Mouse (Mus musculus): ENCODE results near the gene C2cd2l. TPM values are rescaled to one million over a fixed set of nuclear protein-coding genes. Genes with fewer than 3 reads are reported as not detected.
"Not testable (repeated sequence)": the region's sequence is repeated elsewhere in the genome, so short reads cannot be mapped to it uniquely, and the experiment has no call there.

C2cd2l gene
- polyA plus RNA-seq, 1 experiment from 2014 or later, result 8.3 TPM

- Histone ChIP-seq H3K4me1 (peaks cover 9% of the 10 kb centered on the region; the same call in 1 of the 2 replicates), H3K4me3 (no peak overlapping the region), H3K27ac (no peak overlapping the region; the same call in 1 of the 2 replicates), H3K36me3 (peaks cover 50% of the 10 kb centered on the region), H3K4me2 (peak overlapping the region; percentile 31), H3K9ac (peak overlapping the region; percentile 61), H3K27me3 (peaks cover 7% of the 10 kb centered on the region; the same call in 1 of the 2 replicates), H3K9me3 (no peaks in the 10 kb centered on the region)
- WGBS, result 14% methylated on average over 27 of the region's 27 CpGs
- no peak for ATAC-seq (ENCODE audit: insufficient number of reproducible peaks, insufficient read depth, low FRiP score, low TSS enrichment, low read depth)
Measured at GRCm38 (mm10) chr9:44311136-44312134, 8.7 kb downstream of the C2cd2l start.

- Histone ChIP-seq H3K4me3 (no peak overlapping the region), H3K4me1 (peaks cover 9% of the 10 kb centered on the region; the same call in 1 of the 2 replicates), H3K9me3 (no peaks in the 10 kb centered on the region), H3K27ac (no peak overlapping the region; the same call in 1 of the 2 replicates), H3K9ac (peak overlapping the region; percentile 61; the same call in 1 of the 2 replicates), H3K27me3 (peaks cover 7% of the 10 kb centered on the region; the same call in 1 of the 2 replicates), H3K4me2 (peak overlapping the region; percentile 31), H3K36me3 (peaks cover 43% of the 10 kb centered on the region)
- 30% methylated on average over 10 of the region's 10 CpGs for WGBS
- no peak for ATAC-seq (ENCODE audit: insufficient number of reproducible peaks, insufficient read depth, low FRiP score, low TSS enrichment, low read depth)
Measured at GRCm38 (mm10) chr9:44310750-44311135, 9.3 kb downstream of the C2cd2l start.

GRCm38 (mm10) chr9:44309756-44310155 is 10.3 kb downstream of the C2cd2l start:
- WGBS, result 49% methylated on average over 3 of the region's 3 CpGs
- no peak for ATAC-seq (ENCODE audit: insufficient number of reproducible peaks, insufficient read depth, low FRiP score, low TSS enrichment, low read depth)
- Histone ChIP-seq H3K9ac (no peak overlapping the region), H3K4me2 (no peak overlapping the region), H3K9me3 (no peaks in the 10 kb centered on the region), H3K4me1 (peaks cover 11% of the 10 kb centered on the region), H3K4me3 (no peak overlapping the region), H3K36me3 (peaks cover 33% of the 10 kb centered on the region), H3K27ac (no peak overlapping the region), H3K27me3 (peaks cover 7% of the 10 kb centered on the region; the same call in 1 of the 2 replicates)

- no peak overlapping the region for H3K27ac ChIP-seq
- no peak for ATAC-seq (ENCODE audit: insufficient number of reproducible peaks, insufficient read depth, low FRiP score, low TSS enrichment, low read depth)
- H3K27me3 ChIP-seq, result peaks cover 7% of the 10 kb centered on the region; the same call in 1 of the 2 replicates
- no peak overlapping the region for H3K4me3 ChIP-seq
- peaks cover 19% of the 10 kb centered on the region for H3K36me3 ChIP-seq
- no peak overlapping the region for H3K9ac ChIP-seq
- no peaks in the 10 kb centered on the region for H3K9me3 ChIP-seq
- H3K4me1 ChIP-seq, result peaks cover 23% of the 10 kb centered on the region
- WGBS, result 89% methylated on average over 2 of the region's 2 CpGs
- H3K4me2 ChIP-seq, result no peak overlapping the region
Measured at GRCm38 (mm10) chr9:44307248-44307647, 12.8 kb downstream of the C2cd2l start.

- ATAC-seq (ENCODE audit: insufficient number of reproducible peaks, insufficient read depth, low FRiP score, low TSS enrichment, low read depth), result no peak
- Histone ChIP-seq H3K4me3 (no peak overlapping the region), H3K4me2 (no peak overlapping the region), H3K9ac (no peak overlapping the region), H3K9me3 (no peaks in the 10 kb centered on the region), H3K4me1 (peaks cover 21% of the 10 kb centered on the region), H3K27me3 (peaks cover 7% of the 10 kb centered on the region; the same call in 1 of the 2 replicates), H3K36me3 (peaks cover 26% of the 10 kb centered on the region), H3K27ac (no peak overlapping the region)
- WGBS, result 88% methylated on average over 6 of the region's 6 CpGs
Measured at GRCm38 (mm10) chr9:44306532-44306931, 13.6 kb downstream of the C2cd2l start.

- WGBS, result under 1% methylated on average over 54 of the region's 54 CpGs
- peak; percentile 99 for ATAC-seq (ENCODE audit: insufficient number of reproducible peaks, insufficient read depth, low FRiP score, low TSS enrichment, low read depth)
- peak within 1 kb of the TSS; percentile 96 for H3K9ac ChIP-seq
Measured at GRCm38 (mm10) chr9:44305466-44306079, 14.5 kb downstream of the C2cd2l start, which contains the start of gene Hinfp. Gene Hinfp, minus strand, starts transcription at chr9:44305671.

GRCm38 (mm10) chr9:44300001-44300400 is 20.1 kb downstream of the C2cd2l start:
- H3K4me3 ChIP-seq; H3K27ac ChIP-seq; H3K9ac ChIP-seq; H3K9me3 ChIP-seq; H3K27me3 ChIP-seq; ATAC-seq (ENCODE audit: insufficient number of reproducible peaks, insufficient read depth, low FRiP score, low TSS enrichment, low read depth); H3K4me2 ChIP-seq: not testable (repeated sequence)
- peaks cover 14% of the 10 kb centered on the region for H3K4me1 ChIP-seq
- peaks cover 76% of the 10 kb centered on the region for H3K36me3 ChIP-seq
- WGBS, result 93% methylated on average over 3 of the region's 3 CpGs

More at GRCm38 (mm10) chr9:44305466-44306079, 14.5 kb downstream of the C2cd2l start, which contains the start of gene Hinfp:
- peak within 1 kb of the TSS; percentile 97 for H3K4me3 ChIP-seq
- peaks cover 14% of the 10 kb centered on the region for H3K4me1 ChIP-seq
- no peaks in the 10 kb centered on the region for H3K9me3 ChIP-seq
- peak within 1 kb of the TSS; percentile 78 for H3K4me2 ChIP-seq
- H3K27me3 ChIP-seq, result no peaks in the 10 kb centered on the region
- H3K36me3 ChIP-seq, result peaks cover 28% of the 10 kb centered on the region
- H3K27ac ChIP-seq, result peak within 1 kb of the TSS; percentile 71

GRCm38 (mm10) chr9:44292490-44292889 is 27.6 kb downstream of the C2cd2l start:
- peaks cover 14% of the 10 kb centered on the region for H3K4me1 ChIP-seq
- H3K4me3 ChIP-seq, result no peak overlapping the region
- peaks cover 72% of the 10 kb centered on the region for H3K36me3 ChIP-seq
- no peak for ATAC-seq (ENCODE audit: insufficient number of reproducible peaks, insufficient read depth, low FRiP score, low TSS enrichment, low read depth)
- H3K27ac ChIP-seq, result no peak overlapping the region
- H3K27me3 ChIP-seq, result peaks cover 28% of the 10 kb centered on the region
- H3K4me2 ChIP-seq, result no peak overlapping the region
- H3K9me3 ChIP-seq, result no peaks in the 10 kb centered on the region
- no peak overlapping the region for H3K9ac ChIP-seq
- 71% methylated on average over 3 of the region's 3 CpGs for WGBS

- peaks cover 24% of the 10 kb centered on the region for H3K4me1 ChIP-seq
Measured at GRCm38 (mm10) chr9:44288959-44289291, 31.2 kb downstream of the C2cd2l start.

GRCm38 (mm10) chr9:44288076-44288958 is 31.8 kb downstream of the C2cd2l start, which contains the start of gene Abcg4:
Gene Abcg4, minus strand, starts transcription at chr9:44288615.
- no peak within 1 kb of the TSS for H3K27ac ChIP-seq
- peaks cover 33% of the 10 kb centered on the region for H3K36me3 ChIP-seq
- 3% methylated on average over 38 of the region's 38 CpGs for WGBS
- peak within 1 kb of the TSS; percentile 95 for H3K4me2 ChIP-seq
- peaks cover 24% of the 10 kb centered on the region for H3K4me1 ChIP-seq
- H3K9ac ChIP-seq, result peak within 1 kb of the TSS; percentile 78
- peak within 1 kb of the TSS; percentile 71 for H3K4me3 ChIP-seq
- peaks cover 46% of the 10 kb centered on the region for H3K27me3 ChIP-seq
- no peaks in the 10 kb centered on the region for H3K9me3 ChIP-seq
- ATAC-seq (ENCODE audit: insufficient number of reproducible peaks, insufficient read depth, low FRiP score, low TSS enrichment, low read depth), result 0 out of 2 replicates have a peak, but pooled peaks have one; percentile 29

More at GRCm38 (mm10) chr9:44288959-44289291, 31.2 kb downstream of the C2cd2l start:
- WGBS, result 11% methylated on average over 11 of the region's 11 CpGs
- ATAC-seq (ENCODE audit: insufficient number of reproducible peaks, insufficient read depth, low FRiP score, low TSS enrichment, low read depth), result no peak
- peak overlapping the region; percentile 95 for H3K4me2 ChIP-seq
- H3K9me3 ChIP-seq, result no peaks in the 10 kb centered on the region
- no peak overlapping the region for H3K27ac ChIP-seq
- no peak overlapping the region for H3K9ac ChIP-seq
- peaks cover 46% of the 10 kb centered on the region for H3K27me3 ChIP-seq
- H3K36me3 ChIP-seq, result peaks cover 39% of the 10 kb centered on the region
- no peak overlapping the region for H3K4me3 ChIP-seq
